Mouse (Mus musculus): ENCODE data around the gene Pth2.

DNA sequence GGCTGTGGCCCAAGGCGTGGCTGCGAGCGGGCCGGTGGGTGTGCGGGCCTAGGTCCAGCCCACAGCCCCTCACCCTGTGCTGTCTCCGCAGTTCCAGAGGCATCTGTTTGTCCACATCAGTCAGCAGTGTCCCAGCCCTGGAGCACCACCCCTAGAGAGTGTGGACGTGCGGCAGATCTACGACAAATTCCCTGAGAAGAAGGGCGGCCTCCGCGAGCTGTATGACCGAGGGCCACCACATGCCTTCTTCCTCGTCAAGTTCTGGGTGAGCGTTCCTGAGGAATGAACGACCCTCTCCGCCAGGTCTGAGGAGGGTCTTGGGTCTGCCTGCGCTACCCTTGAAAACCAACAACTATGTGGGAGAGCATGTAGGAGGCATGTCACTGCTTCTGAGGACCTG lies 47.8 kb downstream of the Pth2 start:
- TF ChIP-seq EP300 (IDR thresholded peaks at IDR 0.05; ENCODE audit: insufficient read depth, low read depth, low read length) (no peak), POLR2A (IDR thresholded peaks at IDR 0.05; ENCODE audit: insufficient read depth, low read depth, low read length) (no peak), CTCF (IDR thresholded peaks at IDR 0.05) (no peak)

Data from heart, adult 2 months (tissue).